Mouse (Mus musculus): Measurements from ENCODE around the gene Insl6. TPM values are rescaled to one million over a fixed set of nuclear protein-coding genes. Genes with fewer than 3 reads are reported as not detected.

Insl6 gene
- total RNA-seq, 4 experiments from 2014 or later = not detected

- DNase-seq (ENCODE audit: low spot score in 2 of 2) = peak; percentile 68 to 71
These were observed 30.0 kb upstream of the Insl6 start for GRCm38 (mm10) chr19:29354895-29355877.

GRCm38 (mm10) chr19:29350991-29351390 is 25.8 kb upstream of the Insl6 start:
- DNase-seq (ENCODE audit: low spot score in 2 of 2) = no peak

- DNase-seq (ENCODE audit: low spot score in 2 of 2) = no peak
These were observed 20.5 kb upstream of the Insl6 start for GRCm38 (mm10) chr19:29345636-29346035.

GRCm38 (mm10) chr19:29344868-29345267 is 19.7 kb upstream of the Insl6 start:
- no peak for DNase-seq (ENCODE audit: low spot score in 2 of 2)

GRCm38 (mm10) chr19:29342281-29342680 is 17.1 kb upstream of the Insl6 start:
- no peak for DNase-seq (ENCODE audit: low spot score in 2 of 2)

- no peak for DNase-seq (ENCODE audit: low spot score in 2 of 2)
These were observed 15.9 kb upstream of the Insl6 start for GRCm38 (mm10) chr19:29341029-29341428.

- DNase-seq (ENCODE audit: low spot score in 2 of 2) = no peak
These were observed 11.5 kb upstream of the Insl6 start for GRCm38 (mm10) chr19:29336624-29337023.

GRCm38 (mm10) chr19:29334068-29334745 is 9.1 kb upstream of the Insl6 start, which contains the start of gene Rln1:
Gene Rln1 (minus strand): TSS chr19:29334670.
- DNase-seq (ENCODE audit: low spot score in 2 of 2) = no peak

GRCm38 (mm10) chr19:29326822-29327552 is 1.8 kb upstream of the Insl6 start:
- no peak for DNase-seq (ENCODE audit: low spot score in 2 of 2)

GRCm38 (mm10) chr19:29326396-29326795 is 1.2 kb upstream of the Insl6 start:
- no peak for DNase-seq (ENCODE audit: low spot score in 2 of 2)

- DNase-seq (ENCODE audit: low spot score in 2 of 2) = no peak
These were observed 660 bp upstream of the Insl6 start for GRCm38 (mm10) chr19:29325852-29326180.

GRCm38 (mm10) chr19:29323416-29324049 is 1.6 kb downstream of the Insl6 start:
- no peak for DNase-seq (ENCODE audit: low spot score in 2 of 2)

GRCm38 (mm10) chr19:29312661-29313060 is 12.5 kb downstream of the Insl6 start:
- DNase-seq (ENCODE audit: low spot score in 2 of 2) = no peak

- no peak for DNase-seq (ENCODE audit: low spot score in 2 of 2)
These were observed 13.4 kb downstream of the Insl6 start for GRCm38 (mm10) chr19:29311791-29312190.

- no peak for DNase-seq (ENCODE audit: low spot score in 2 of 2)
These were observed 16.3 kb downstream of the Insl6 start for GRCm38 (mm10) chr19:29308832-29309231.

GRCm38 (mm10) chr19:29302119-29302518 is 23.0 kb downstream of the Insl6 start:
- no peak for DNase-seq (ENCODE audit: low spot score in 2 of 2)

GRCm38 (mm10) chr19:29300919-29301318 is 24.2 kb downstream of the Insl6 start:
- no peak for DNase-seq (ENCODE audit: low spot score in 2 of 2)

GRCm38 (mm10) chr19:29297366-29297765 is 27.8 kb downstream of the Insl6 start:
- DNase-seq (ENCODE audit: low spot score in 2 of 2) = no peak

- DNase-seq (ENCODE audit: low spot score in 2 of 2) = no peak
These were observed 29.0 kb downstream of the Insl6 start for GRCm38 (mm10) chr19:29296166-29296565.

- no peak for DNase-seq (ENCODE audit: low spot score in 2 of 2)
These were observed 30.4 kb downstream of the Insl6 start for GRCm38 (mm10) chr19:29294756-29295155.

- DNase-seq (ENCODE audit: low spot score in 2 of 2) = no peak
These were observed 32.6 kb downstream of the Insl6 start for GRCm38 (mm10) chr19:29292546-29292945.

All from gastrocnemius, adult 8-10 months (tissue).